Mouse (Mus musculus) fibroblast of lung, adult 2 months (primary cell): Measurements from ENCODE around the gene 6030498E09Rik.

Source experiments
- DNase-seq: peaks from one replicate; pipeline ENCODE4 v3.0.0-alpha.2; 2011; ENCODE audit warnings: low read depth

6030498E09Rik gene

DNA sequence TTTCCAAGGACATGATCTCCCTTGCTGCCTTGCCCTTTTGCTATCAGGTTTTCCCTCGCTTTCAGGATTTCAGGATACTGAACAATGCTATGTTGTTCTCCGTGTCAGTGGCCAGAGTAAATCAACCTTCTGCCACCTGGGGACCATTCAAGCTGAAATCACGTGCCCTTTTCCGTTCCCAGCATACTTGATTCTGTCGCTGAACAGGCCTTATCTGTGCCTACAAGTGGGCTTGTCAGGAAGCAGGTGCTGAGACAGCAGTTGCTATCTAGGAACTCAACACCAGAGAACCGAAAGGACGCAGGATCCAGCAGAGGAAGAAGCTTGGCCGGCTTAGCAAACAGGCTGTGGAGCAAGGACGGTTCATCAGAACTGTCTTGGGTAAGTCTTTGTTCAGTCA, at the start of gene 6030498E09Rik:
Gene 6030498E09Rik (plus strand): TSS at position 194 of the 400 bp plus-strand sequence.
- no peak for DNase-seq

- no peak for DNase-seq
Observed at GRCm38 (mm10) chrX:38730081-38730480, 42.4 kb upstream of the 6030498E09Rik start.

DNA sequence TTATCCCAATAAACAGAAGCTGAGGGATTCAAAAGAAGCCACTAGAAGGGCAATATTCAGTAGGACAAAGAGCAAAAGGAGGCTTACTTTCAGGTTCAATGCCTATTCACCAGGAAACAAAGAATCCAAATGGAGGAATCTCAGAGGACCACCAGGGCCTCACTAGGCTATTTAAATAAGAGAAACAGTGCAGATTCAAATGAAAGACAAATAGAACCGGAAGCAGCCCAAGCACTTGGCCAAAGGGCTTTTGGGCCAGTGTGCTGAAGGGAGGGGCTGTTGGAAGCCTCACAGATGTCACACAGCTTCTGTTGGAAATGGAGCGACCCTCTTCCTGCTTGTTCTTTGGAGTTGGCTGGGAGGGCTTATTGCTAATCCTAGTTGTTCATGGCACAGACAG, 41.8 kb upstream of the 6030498E09Rik start:
- no peak for DNase-seq

DNA sequence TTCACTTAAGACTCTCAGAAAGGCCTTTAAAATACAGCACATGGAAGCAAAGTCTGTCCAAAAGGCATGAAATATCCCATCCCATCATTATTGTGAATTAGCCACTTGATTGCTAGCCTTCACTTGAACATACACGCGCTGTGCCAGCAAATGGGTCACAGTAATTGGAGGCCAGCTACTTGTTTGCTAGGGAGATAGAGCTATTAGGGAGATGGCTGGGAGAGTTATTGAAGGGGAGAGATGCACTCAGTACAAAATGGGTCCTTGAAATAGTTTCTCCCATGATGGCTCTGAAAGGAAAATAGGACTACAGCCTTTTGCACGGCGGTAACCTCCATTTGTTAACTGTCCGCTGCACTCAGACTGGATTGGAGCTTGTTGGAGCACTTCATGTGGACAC, 38.8 kb upstream of the 6030498E09Rik start:
- DNase-seq: no peak

GRCm38 (mm10) chrX:38734916-38735880, 37.3 kb upstream of the 6030498E09Rik start:
- DNase-seq: no peak

DNA sequence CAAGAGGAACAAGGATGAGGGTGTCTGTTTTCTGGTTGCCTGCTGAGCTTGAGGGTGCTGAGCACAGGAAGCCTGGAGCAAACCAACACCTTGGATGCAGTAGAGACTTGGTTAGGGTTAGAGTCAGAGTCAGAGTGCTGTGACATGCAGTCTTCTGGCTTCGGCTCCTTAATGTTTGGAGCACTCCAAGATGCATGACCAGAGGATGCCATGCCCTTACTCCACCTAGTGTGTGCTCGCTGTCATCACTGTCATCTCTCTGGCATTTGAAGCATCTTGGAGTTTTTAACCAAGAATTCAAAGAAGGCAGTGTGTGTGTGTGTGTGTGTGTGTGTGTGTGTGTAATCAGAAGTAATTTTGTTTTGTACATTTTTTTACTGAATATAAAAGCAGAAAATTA, 1.0 kb upstream of the 6030498E09Rik start:
- no peak for DNase-seq

DNA sequence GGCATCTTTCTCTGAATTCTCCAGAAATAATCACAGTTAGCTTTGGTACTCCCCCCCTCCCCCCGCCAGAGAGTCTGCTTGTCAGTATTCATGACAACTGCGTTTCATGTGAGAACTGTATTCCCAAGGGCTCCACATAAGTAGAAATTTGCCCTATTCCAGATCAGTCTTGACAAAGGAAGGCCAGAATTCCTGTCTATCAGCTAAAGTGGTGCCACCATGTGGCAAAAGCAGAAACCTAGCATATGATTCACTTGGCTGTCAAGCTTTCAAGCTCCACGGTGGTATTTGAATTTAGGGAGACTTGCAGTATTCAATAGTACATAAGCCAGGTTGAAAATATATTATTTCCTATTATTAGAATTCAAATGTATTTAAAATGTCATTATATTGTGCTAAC, 585 bp upstream of the 6030498E09Rik start:
- DNase-seq: peak; percentile 2

DNA sequence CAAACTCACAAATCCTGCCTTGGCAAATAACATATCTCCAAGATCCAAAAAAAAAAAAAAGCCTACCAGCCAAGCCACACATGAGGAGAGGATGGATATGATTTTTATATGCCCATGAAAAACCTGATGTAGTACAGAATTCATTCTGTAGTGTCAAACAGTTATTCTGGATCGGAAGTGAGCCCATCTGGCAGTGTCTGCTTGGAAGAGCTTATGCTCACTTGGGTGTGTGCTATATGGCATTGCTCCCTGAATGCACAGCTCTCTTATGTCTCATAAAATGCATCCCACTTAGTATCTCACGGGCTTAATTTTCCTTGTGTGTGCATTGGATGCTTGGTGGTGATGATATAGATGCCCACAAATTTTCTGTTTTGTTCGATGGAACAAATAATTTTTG, 21.9 kb downstream of the 6030498E09Rik start:
- no peak for DNase-seq

GRCm38 (mm10) chrX:38813934-38814333, 41.5 kb downstream of the 6030498E09Rik start:
- DNase-seq: no peak

DNA sequence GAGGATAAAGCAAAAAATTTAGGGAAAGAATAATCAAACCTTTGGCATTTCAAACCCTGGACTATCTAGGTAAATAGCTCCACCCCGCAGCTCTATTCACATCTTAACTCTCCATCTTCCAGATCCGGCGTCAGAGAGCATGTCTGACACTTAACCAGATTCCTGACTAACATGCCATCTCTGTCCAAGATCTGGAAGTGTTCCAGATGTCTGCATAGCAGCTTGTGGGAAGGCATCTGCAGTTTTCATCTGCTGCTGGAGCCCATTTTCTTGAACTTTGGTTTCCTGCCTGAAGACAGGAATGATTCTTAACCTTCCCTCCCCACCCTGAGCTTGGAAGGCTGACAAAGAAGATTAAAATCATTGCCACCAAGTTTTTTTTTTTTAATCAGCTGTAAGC, 44.4 kb downstream of the 6030498E09Rik start:
- DNase-seq: no peak

DNA sequence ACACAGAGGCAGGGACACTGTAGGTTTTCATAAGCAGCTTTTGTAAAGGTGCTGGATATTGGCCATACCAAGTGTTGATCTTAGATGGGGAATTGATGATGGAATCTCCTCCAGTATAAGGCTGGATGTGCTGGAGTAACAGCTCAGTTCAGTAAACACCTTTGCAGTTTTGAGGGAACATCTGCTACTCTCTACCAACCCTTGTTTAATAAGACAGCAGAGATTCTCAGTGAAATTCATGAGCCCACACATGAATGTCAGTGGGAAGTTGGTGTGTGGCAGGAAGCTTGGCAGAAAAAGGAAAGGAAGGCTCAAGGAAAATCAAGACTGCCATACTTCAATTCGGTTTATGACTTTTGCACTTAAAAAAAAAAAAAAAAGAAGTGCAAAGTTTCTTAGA, 186.1 kb downstream of the 6030498E09Rik start:
- no peak for DNase-seq

GRCm38 (mm10) chrX:38996265-38996664, 223.8 kb downstream of the 6030498E09Rik start:
- DNase-seq: no peak
